Mouse (Mus musculus): ENCODE data around the gene Lce1h. TPM values are rescaled to one million over a fixed set of nuclear protein-coding genes. Genes with fewer than 3 reads are reported as not detected.

Lce1h gene
- polyA plus RNA-seq (2012; rRNA removed) = not detected in 2 replicates

GRCm38 (mm10) chr3:92764965-92765364, at the start of gene Lce1h:
Gene Lce1h (minus strand): TSS chr3:92765065.
- Histone ChIP-seq H3K4me3 (ENCODE audit: insufficient read depth, low read length) (no peak within 1 kb of the TSS), H3K4me1 (ENCODE audit: control insufficient read depth, insufficient read depth, low read length) (no peaks in the 10 kb centered on the region), H3K27ac (ENCODE audit: insufficient read depth, low read length) (no peak within 1 kb of the TSS)
- no peak for TF ChIP-seq POLR2A (IDR thresholded peaks at IDR 0.05; ENCODE audit: extremely low read depth, insufficient read depth, low read length)

DNA sequence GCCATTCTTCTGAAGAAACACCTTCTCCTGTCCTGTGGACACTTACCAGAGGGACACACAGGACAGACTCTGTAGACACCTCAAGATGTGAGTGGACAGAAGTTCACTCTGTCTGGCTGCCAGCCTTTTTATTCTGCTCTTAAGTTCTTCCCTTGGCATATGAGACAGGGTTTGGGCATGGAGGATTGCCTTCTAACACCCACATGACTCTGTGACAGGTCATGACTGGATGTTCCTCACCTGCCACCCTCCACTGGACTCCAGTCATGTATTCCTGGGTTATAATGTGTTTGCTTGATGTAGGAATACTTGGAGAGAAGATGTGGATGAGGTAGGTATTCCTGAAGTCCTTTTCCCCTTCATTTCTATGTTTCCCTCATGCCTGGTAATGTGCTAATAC, 42.9 kb upstream of the Lce1h start, which contains the start of gene Lce1k:
Gene Lce1k, minus strand, starts transcription at position 101 of the 400 bp plus-strand sequence.
- no peak within 1 kb of the TSS for H3K27ac ChIP-seq (ENCODE audit: insufficient read depth, low read length)
- no peak within 1 kb of the TSS for H3K4me3 ChIP-seq (ENCODE audit: insufficient read depth, low read length)
- H3K4me1 ChIP-seq (ENCODE audit: control insufficient read depth, insufficient read depth, low read length) = no peaks in the 10 kb centered on the region
- no peak for TF ChIP-seq CTCF (IDR thresholded peaks at IDR 0.05; ENCODE audit: extremely low read depth, insufficient read depth, low read length)
- TF ChIP-seq POLR2A (IDR thresholded peaks at IDR 0.05; ENCODE audit: extremely low read depth, insufficient read depth, low read length) = no peak

DNA sequence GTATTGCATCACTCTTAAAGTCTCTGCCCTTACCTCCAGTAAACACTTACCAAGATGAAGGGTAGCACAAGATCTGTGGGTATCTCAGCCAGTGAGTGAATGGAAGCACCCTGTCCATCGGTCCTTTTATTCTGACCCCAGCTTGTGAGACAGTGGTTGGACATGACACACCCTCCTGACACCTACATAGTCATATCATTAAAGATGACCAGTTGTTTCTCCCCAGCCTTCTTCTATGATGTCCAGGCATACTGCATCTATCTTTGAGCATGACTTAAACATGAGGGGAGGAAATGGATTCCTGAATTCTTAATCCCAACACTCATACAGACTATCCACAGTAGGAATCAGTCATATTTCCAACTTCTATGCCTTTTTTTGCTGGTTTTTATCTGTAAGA, 25.5 kb upstream of the Lce1h start, which contains the start of gene Lce1j:
Gene Lce1j, minus strand, starts transcription at position 101 of the 400 bp plus-strand sequence.
- H3K27ac ChIP-seq (ENCODE audit: insufficient read depth, low read length) = no peak within 1 kb of the TSS
- TF ChIP-seq CTCF (IDR thresholded peaks at IDR 0.05; ENCODE audit: extremely low read depth, insufficient read depth, low read length) (no peak), POLR2A (IDR thresholded peaks at IDR 0.05; ENCODE audit: extremely low read depth, insufficient read depth, low read length) (no peak)
- H3K4me1 ChIP-seq (ENCODE audit: control insufficient read depth, insufficient read depth, low read length) = no peaks in the 10 kb centered on the region
- H3K4me3 ChIP-seq (ENCODE audit: insufficient read depth, low read length) = no peak within 1 kb of the TSS

- Histone ChIP-seq H3K27ac (ENCODE audit: insufficient read depth, low read length) (no peak within 1 kb of the TSS), H3K4me3 (ENCODE audit: insufficient read depth, low read length) (no peak within 1 kb of the TSS), H3K4me1 (ENCODE audit: control insufficient read depth, insufficient read depth, low read length) (no peaks in the 10 kb centered on the region)
- TF ChIP-seq CTCF (IDR thresholded peaks at IDR 0.05; ENCODE audit: extremely low read depth, insufficient read depth, low read length) (no peak), POLR2A (IDR thresholded peaks at IDR 0.05; ENCODE audit: extremely low read depth, insufficient read depth, low read length) (no peak)
Observed at GRCm38 (mm10) chr3:92778799-92779198, 13.9 kb upstream of the Lce1h start, which contains the start of gene Lce1i. Gene Lce1i (minus strand): TSS chr3:92778899.

- no peak for TF ChIP-seq POLR2A (IDR thresholded peaks at IDR 0.05; ENCODE audit: extremely low read depth, insufficient read depth, low read length)
- no peak for TF ChIP-seq CTCF (IDR thresholded peaks at IDR 0.05; ENCODE audit: extremely low read depth, insufficient read depth, low read length)
- Histone ChIP-seq H3K4me1 (ENCODE audit: control insufficient read depth, insufficient read depth, low read length) (no peaks in the 10 kb centered on the region), H3K4me3 (ENCODE audit: insufficient read depth, low read length) (no peak overlapping the region), H3K27ac (ENCODE audit: insufficient read depth, low read length) (no peak overlapping the region)
Observed at GRCm38 (mm10) chr3:92771573-92771972, 6.7 kb upstream of the Lce1h start.

- TF ChIP-seq POLR2A (IDR thresholded peaks at IDR 0.05; ENCODE audit: extremely low read depth, insufficient read depth, low read length) = no peak
- TF ChIP-seq CTCF (IDR thresholded peaks at IDR 0.05; ENCODE audit: extremely low read depth, insufficient read depth, low read length) = no peak
- no peak overlapping the region for H3K27ac ChIP-seq (ENCODE audit: insufficient read depth, low read length)
- H3K4me1 ChIP-seq (ENCODE audit: control insufficient read depth, insufficient read depth, low read length) = no peaks in the 10 kb centered on the region
- H3K4me3 ChIP-seq (ENCODE audit: insufficient read depth, low read length) = no peak overlapping the region
Observed at GRCm38 (mm10) chr3:92753197-92753596, 11.7 kb downstream of the Lce1h start.

DNA sequence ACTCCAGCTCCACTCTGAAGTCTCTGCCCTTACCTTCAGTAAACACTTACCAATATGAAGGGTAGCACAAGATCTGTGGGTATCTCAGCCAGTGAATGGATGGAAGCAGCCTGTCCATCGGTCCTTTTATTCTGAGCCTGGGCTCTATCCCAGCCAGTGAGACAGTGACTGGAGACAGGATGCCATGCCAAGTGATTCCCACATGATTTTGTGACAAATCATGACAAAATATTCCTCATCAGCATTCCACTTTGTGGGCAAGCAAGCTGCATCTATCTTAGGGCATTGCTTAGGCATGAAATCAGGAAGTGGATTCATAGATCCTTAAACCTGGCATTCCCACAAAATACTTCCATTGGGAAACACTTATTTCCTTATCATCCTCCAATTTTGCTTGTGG, 12.6 kb downstream of the Lce1h start, which contains the start of gene Lce1g:
Gene Lce1g, minus strand, starts transcription at position 101 of the 400 bp plus-strand sequence.
- H3K4me3 ChIP-seq (ENCODE audit: insufficient read depth, low read length) = no peak within 1 kb of the TSS
- no peak within 1 kb of the TSS for H3K27ac ChIP-seq (ENCODE audit: insufficient read depth, low read length)
- TF ChIP-seq POLR2A (IDR thresholded peaks at IDR 0.05; ENCODE audit: extremely low read depth, insufficient read depth, low read length) (no peak), CTCF (IDR thresholded peaks at IDR 0.05; ENCODE audit: extremely low read depth, insufficient read depth, low read length) (no peak)
- H3K4me1 ChIP-seq (ENCODE audit: control insufficient read depth, insufficient read depth, low read length) = no peaks in the 10 kb centered on the region

DNA sequence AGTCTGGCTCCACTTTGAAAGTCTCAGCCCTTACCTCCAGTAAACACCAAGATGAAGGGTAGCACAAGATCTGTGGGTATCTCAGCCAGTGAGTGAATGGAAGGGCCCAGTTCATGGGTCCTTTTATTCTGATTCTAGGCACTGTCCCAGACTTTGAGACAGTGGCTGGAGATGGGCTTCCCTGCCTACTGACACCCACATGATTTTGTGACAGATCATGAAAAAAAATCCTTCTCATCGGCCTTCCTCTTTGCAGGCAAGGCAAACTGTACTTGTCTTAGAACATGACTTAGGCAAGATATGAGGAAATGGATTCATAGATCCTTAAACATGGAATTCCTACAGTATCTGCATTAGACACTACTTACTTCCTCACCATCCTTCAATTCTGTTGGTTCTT, 25.9 kb downstream of the Lce1h start, which contains the start of gene Gm38119:
Gene Gm38119, minus strand, starts transcription at position 101 of the 400 bp plus-strand sequence.
- Histone ChIP-seq H3K4me3 (ENCODE audit: insufficient read depth, low read length) (no peak within 1 kb of the TSS), H3K27ac (ENCODE audit: insufficient read depth, low read length) (no peak within 1 kb of the TSS), H3K4me1 (ENCODE audit: control insufficient read depth, insufficient read depth, low read length) (no peaks in the 10 kb centered on the region)
- TF ChIP-seq CTCF (IDR thresholded peaks at IDR 0.05; ENCODE audit: extremely low read depth, insufficient read depth, low read length) = no peak
- TF ChIP-seq POLR2A (IDR thresholded peaks at IDR 0.05; ENCODE audit: extremely low read depth, insufficient read depth, low read length) = no peak

- Histone ChIP-seq H3K4me3 (ENCODE audit: insufficient read depth, low read length) (no peak overlapping the region), H3K4me1 (ENCODE audit: control insufficient read depth, insufficient read depth, low read length) (no peaks in the 10 kb centered on the region), H3K27ac (ENCODE audit: insufficient read depth, low read length) (no peak overlapping the region)
- TF ChIP-seq CTCF (IDR thresholded peaks at IDR 0.05; ENCODE audit: extremely low read depth, insufficient read depth, low read length) (no peak), POLR2A (IDR thresholded peaks at IDR 0.05; ENCODE audit: extremely low read depth, insufficient read depth, low read length) (no peak)
Observed at GRCm38 (mm10) chr3:92722631-92723030, 42.2 kb downstream of the Lce1h start.

DNA sequence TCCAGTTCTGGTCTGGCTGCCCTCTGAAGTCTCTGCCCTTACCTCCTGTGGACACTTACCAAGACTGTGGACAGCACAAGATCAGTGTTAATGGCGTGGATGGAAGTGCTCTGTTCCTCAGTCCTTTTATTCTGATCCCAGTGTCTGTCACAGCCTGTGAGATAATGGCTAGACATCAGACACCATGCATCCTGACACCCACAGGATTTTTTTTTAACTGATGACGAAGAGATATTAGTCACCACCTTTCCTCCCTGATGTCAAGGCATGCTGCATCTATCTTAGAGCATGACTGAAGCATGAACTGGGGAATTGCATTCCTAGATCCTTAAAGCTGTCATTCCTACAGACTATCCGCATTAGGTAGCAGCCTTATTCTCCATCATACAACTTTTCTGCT, 44.6 kb downstream of the Lce1h start, which contains the start of gene Lce1f:
Gene Lce1f, minus strand, starts transcription at position 101 of the 400 bp plus-strand sequence.
- Histone ChIP-seq H3K4me1 (ENCODE audit: control insufficient read depth, insufficient read depth, low read length) (no peaks in the 10 kb centered on the region), H3K27ac (ENCODE audit: insufficient read depth, low read length) (no peak within 1 kb of the TSS), H3K4me3 (ENCODE audit: insufficient read depth, low read length) (no peak within 1 kb of the TSS)
- TF ChIP-seq CTCF (IDR thresholded peaks at IDR 0.05; ENCODE audit: extremely low read depth, insufficient read depth, low read length) (no peak), POLR2A (IDR thresholded peaks at IDR 0.05; ENCODE audit: extremely low read depth, insufficient read depth, low read length) (no peak)

Measured in cortical plate, adult 2 months (tissue).